7 mouse cellular contexts compared by ENCODE assay signal in the genomic region with DNA sequence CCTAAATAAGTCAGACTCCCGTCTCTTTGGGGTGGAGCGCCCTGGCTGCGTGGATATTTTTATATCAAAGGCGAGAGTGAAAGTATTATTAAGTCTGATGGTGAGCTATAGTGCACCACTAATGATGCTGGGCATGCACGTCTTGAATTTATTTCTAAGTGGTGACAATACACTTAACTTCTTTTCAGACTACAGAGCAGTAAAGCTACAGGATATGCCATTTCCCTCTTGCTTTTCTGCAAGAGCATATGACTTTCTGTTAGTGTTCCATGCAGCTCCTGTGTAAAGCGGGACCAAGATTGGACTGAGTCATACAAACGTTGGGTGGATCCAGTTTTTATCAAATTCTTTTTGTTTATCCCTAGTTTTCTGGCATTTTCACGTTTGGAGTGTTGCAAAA. TPM values are rescaled to one million over a fixed set of nuclear protein-coding genes. Genes with fewer than 3 reads are reported as not detected.
A peak's percentile ranks its signal among the peaks of the same experiment; 100 is the strongest.
DNase-seq lines count a peak whose midpoint lies in the region; ATAC-seq and TF ChIP-seq lines count a peak whose summit lies in the region.

No protein-coding gene starts in this region.

- no peaks in the 10 kb centered on the region for H3K9me3 ChIP-seq in embryonic facial prominence, embryonic 15.5 days (replicated peaks)
- no peaks in the 10 kb centered on the region for H3K9me3 ChIP-seq in hindbrain, embryonic 13.5 days

- DNase-seq in thymus, adult 2 months, result no peak
- DNase-seq in thymus, adult 18-20 months, result no peak
- peak; percentile 6 for DNase-seq in lung, postnatal 36 days
- DNase-seq in gastrocnemius, postnatal 10 days, result no peak
- no peak for DNase-seq in cerebellum, postnatal 14 days

- no peak for TF ChIP-seq POLR2A in thymus, adult 2 months (IDR thresholded peaks at IDR 0.05; ENCODE audit: control insufficient read depth, extremely low read depth, insufficient read depth, low read length, poor library complexity)

- WGBS in thymus, adult 2 months, result 11% methylated on average over 8 of the region's 8 CpGs
- 10% methylated on average over 8 of the region's 8 CpGs for WGBS in embryonic facial prominence, embryonic 15.5 days
- WGBS in hindbrain, embryonic 13.5 days, result 21% methylated on average over 8 of the region's 8 CpGs

- no peak for ATAC-seq in embryonic facial prominence, embryonic 15.5 days (ENCODE audit: insufficient number of reproducible peaks, low FRiP score, low TSS enrichment, low read depth)
- peak; percentile 1; the same call in 1 of the 2 replicates for ATAC-seq in hindbrain, embryonic 13.5 days (ENCODE audit: low FRiP score)

- peaks cover 8% of the 10 kb centered on the region for H3K36me3 ChIP-seq in thymus, adult 2 months (ENCODE audit: control insufficient read depth, insufficient read depth, low read length)
- H3K36me3 ChIP-seq in embryonic facial prominence, embryonic 15.5 days, result peaks cover 8% of the 10 kb centered on the region; the same call in 1 of the 2 replicates
- peaks cover 8% of the 10 kb centered on the region for H3K36me3 ChIP-seq in hindbrain, embryonic 13.5 days

- peak overlapping the region; percentile 44 for H3K9ac ChIP-seq in embryonic facial prominence, embryonic 15.5 days
- H3K9ac ChIP-seq in hindbrain, embryonic 13.5 days, result peak overlapping the region; percentile 65

- peak overlapping the region; percentile 64 for H3K27ac ChIP-seq in thymus, adult 2 months (ENCODE audit: control insufficient read depth, insufficient read depth, low read length)
- peak overlapping the region; percentile 93 for H3K27ac ChIP-seq in embryonic facial prominence, embryonic 15.5 days (replicated peaks)
- peak overlapping the region; percentile 88 for H3K27ac ChIP-seq in hindbrain, embryonic 13.5 days

- no peak for TF ChIP-seq CTCF in thymus, adult 2 months (IDR thresholded peaks at IDR 0.05; ENCODE audit: borderline replicate concordance, control insufficient read depth, extremely low read depth, insufficient read depth, low read length, poor library complexity)

- peak overlapping the region; percentile 32 for H3K4me3 ChIP-seq in thymus, adult 2 months (ENCODE audit: control insufficient read depth, insufficient read depth, low read length)
- H3K4me3 ChIP-seq in embryonic facial prominence, embryonic 15.5 days (replicated peaks), result peak overlapping the region; percentile 80
- peak overlapping the region; percentile 63 for H3K4me3 ChIP-seq in hindbrain, embryonic 13.5 days

- H3K27me3 ChIP-seq in thymus, adult 2 months (ENCODE audit: control insufficient read depth, insufficient read depth, low read length), result no peaks in the 10 kb centered on the region
- no peaks in the 10 kb centered on the region for H3K27me3 ChIP-seq in embryonic facial prominence, embryonic 15.5 days
- H3K27me3 ChIP-seq in hindbrain, embryonic 13.5 days, result no peaks in the 10 kb centered on the region

- H3K4me2 ChIP-seq in embryonic facial prominence, embryonic 15.5 days (replicated peaks), result peak overlapping the region; percentile 55
- peak overlapping the region; percentile 99 for H3K4me2 ChIP-seq in hindbrain, embryonic 13.5 days

- H3K4me1 ChIP-seq in thymus, adult 2 months (replicated peaks; ENCODE audit: control insufficient read depth, insufficient read depth, low read length), result peaks cover 16% of the 10 kb centered on the region
- peaks cover 26% of the 10 kb centered on the region for H3K4me1 ChIP-seq in embryonic facial prominence, embryonic 15.5 days
- peaks cover 24% of the 10 kb centered on the region for H3K4me1 ChIP-seq in hindbrain, embryonic 13.5 days (replicated peaks)

RNA-seq across cellular contexts. Expression of gene Fbxo5, which starts 1.0 kb away (rescaled TPM):
- polyA plus RNA-seq in thymus, adult 2 months (2012; rRNA removed), result 17.6 and 23.8 TPM in 2 replicates
- polyA plus RNA-seq in embryonic facial prominence, embryonic 15.5 days (2015; fragmentation: Nextera tagmentation; extraction: Ambion mirVana), result 51.4 and 53.4 TPM in 2 replicates
- polyA plus RNA-seq in hindbrain, embryonic 13.5 days (2015; fragmentation: Nextera tagmentation; extraction: Ambion mirVana), result 18.7 and 19.8 TPM in 2 replicates
- 1 to 10 TPM; 4.4 to 5.6 TPM for total RNA-seq in gastrocnemius, postnatal 10 days (2021)

RNA-seq across cellular contexts. Expression of gene Mtrf1l, which starts 17.3 kb away (rescaled TPM):
- polyA plus RNA-seq in thymus, adult 2 months (2012; rRNA removed), result 5.3 and 7.1 TPM in 2 replicates
- polyA plus RNA-seq in embryonic facial prominence, embryonic 15.5 days (2015; fragmentation: Nextera tagmentation; extraction: Ambion mirVana), result 13.8 and 14.1 TPM in 2 replicates
- 11.5 and 12.6 TPM in 2 replicates for polyA plus RNA-seq in hindbrain, embryonic 13.5 days (2015; fragmentation: Nextera tagmentation; extraction: Ambion mirVana)
- 1 to 10 TPM; 6.9 to 7.2 TPM for total RNA-seq in gastrocnemius, postnatal 10 days (2021)
